Mouse (Mus musculus): ENCODE results near the gene Foxj2.

DNA sequence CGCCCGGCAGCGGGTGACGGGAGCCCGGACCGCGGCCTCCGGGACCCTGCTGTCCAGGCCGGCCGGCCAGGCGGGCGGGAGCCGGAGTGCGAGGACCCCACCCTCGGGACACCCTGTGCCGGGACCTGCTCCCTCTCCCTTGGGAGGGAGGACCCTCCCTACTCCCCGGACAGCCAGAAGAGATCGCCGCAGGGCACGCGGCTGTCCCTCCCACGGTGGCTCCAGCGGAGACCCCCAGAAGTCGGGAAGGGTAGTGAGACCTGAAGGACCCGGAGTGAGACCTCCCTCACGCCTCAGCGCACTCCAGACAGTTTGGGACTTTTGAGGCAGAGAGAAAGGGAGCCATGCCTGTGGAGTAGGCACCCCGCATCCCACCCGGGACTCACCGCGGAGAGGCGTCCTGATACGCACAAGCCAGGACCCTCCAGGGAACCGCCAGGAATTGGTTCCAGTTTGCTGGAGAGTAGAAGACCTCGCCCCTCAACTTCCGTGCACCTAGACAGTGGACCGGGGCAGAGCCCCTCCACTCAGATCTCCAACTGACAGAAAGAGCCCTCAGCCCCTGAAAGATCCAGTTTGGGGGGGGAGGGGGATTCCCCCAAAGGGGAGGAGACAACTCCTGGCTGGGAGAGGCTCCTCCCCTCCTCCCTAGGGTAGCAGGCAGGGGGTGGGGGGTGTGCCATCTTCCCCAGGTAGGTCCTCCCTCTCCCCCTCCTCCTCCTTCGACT lies 521 bp downstream of the Foxj2 start:
- no peak for TF ChIP-seq CTCF (IDR thresholded peaks at IDR 0.05; ENCODE audit: low read depth)
- no peak for TF ChIP-seq EP300 (IDR thresholded peaks at IDR 0.05; ENCODE audit: low read depth)
